Mouse (Mus musculus) hindbrain, embryonic 12.5 days (tissue): ENCODE measurements around the gene Nrxn2. TPM values are rescaled to one million over a fixed set of nuclear protein-coding genes. Genes with fewer than 3 reads are reported as not detected.
A peak's percentile ranks its signal among the peaks of the same experiment; 100 is the strongest.

Experiments used
- ATAC-seq: fragments of 200-750 bp; cut with Nextera tagmentation; 2 replicates; pipeline ENCODE4 v1.8.0; 2017; ENCODE audit warnings: moderate TSS enrichment; ENCODE audit not compliant: low FRiP score
- H3K27ac ChIP-seq: fragments of 300-500 bp; sonication (generic); 2 replicates; pipeline ENCODE4 v1.5.1; 2016; ENCODE audit warnings: mild to moderate bottlenecking
- H3K27me3 ChIP-seq: fragments of 300-500 bp; sonication (generic); 2 replicates; pipeline ENCODE4 v1.6.1; 2016; ENCODE audit warnings: mild to moderate bottlenecking
- H3K36me3 ChIP-seq: fragments of 300-500 bp; sonication (generic); 2 replicates; pipeline ENCODE4 v1.6.1; 2016; ENCODE audit warnings: mild to moderate bottlenecking
- H3K4me1 ChIP-seq: fragments of 300-500 bp; sonication (generic); 2 replicates; pipeline ENCODE4 v1.6.1; 2016
- H3K4me2 ChIP-seq: fragments of 300-500 bp; sonication (generic); replicated peaks from 2 replicates; pipeline ENCODE4 v1.6.1; 2016; ENCODE audit warnings: mild to moderate bottlenecking
- H3K4me3 ChIP-seq: fragments of 300-500 bp; sonication (generic); 2 replicates; pipeline ENCODE4 v1.5.1; 2016; ENCODE audit warnings: mild to moderate bottlenecking
- H3K9ac ChIP-seq: fragments of 300-500 bp; sonication (generic); 2 replicates; pipeline ENCODE4 v1.6.1; 2016; ENCODE audit warnings: mild to moderate bottlenecking, moderate library complexity
- H3K9me3 ChIP-seq: fragments of 300-500 bp; sonication (generic); replicated peaks from 2 replicates; pipeline ENCODE4 v1.6.1; 2016; ENCODE audit warnings: mild to moderate bottlenecking
- WGBS: fragments of 180-500 bp; shearing (Covaris S2); methylation state at CpG from one replicate; pipeline ENCODE4 v1.1.7; 2016; 5-methylcytosine and 5-hydroxymethylcytosine counted together
- polyA plus RNA-seq: library from polyadenylated mRNA; unstranded; fragments of >200 nt; fragmentation: Nextera tagmentation; extraction: Ambion mirVana; gene quantifications from 2 replicates; pipeline ENCODE4 v1.2.1, GENCODE M21; 2016

Gene Nrxn2
- polyA plus RNA-seq, 1 experiment from 2014 or later, result 21.3 TPM

DNA sequence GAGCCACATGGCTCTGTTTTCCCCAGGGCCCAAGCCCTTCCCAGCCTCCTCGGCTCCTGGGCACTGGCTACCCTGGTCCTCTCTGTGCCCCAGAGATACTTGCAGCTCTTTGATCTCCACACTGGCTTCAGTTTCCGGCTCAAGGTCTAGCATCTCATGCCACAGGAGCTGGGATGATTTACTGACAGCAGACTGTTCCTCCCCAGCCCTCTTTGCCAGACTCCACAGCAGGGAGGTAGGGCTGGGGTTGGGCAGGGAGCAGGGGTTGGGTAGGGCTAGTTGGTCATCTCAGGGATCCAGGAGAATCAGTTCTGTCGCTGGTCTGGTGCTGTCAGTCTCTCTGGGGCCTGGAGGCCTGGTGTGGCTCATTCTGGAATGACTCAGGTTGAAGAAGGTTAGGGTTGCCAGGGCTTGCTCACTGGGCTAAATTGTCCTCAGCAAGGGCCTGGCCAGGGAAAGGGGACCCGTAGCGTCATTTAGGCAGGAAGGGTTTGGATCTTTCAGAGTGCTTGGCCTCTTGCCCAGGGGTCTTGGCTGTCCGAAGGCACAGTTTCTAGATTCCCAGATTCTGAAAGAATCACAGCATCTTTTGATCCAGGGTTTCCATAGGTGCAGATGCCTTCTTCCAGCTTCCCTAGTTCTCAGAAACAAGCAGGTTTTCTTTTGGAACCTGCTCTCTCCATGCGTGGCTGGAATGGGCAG lies 28.4 kb downstream of the Nrxn2 start:
- Histone ChIP-seq H3K4me3 (no peak overlapping the region), H3K9ac (peak overlapping the region; percentile 39; the same call in 1 of the 2 replicates), H3K9me3 (no peaks in the 10 kb centered on the region), H3K27ac (peak overlapping the region; percentile 87), H3K4me2 (peak overlapping the region; percentile 44; the same call in 1 of the 2 replicates), H3K36me3 (no peaks in the 10 kb centered on the region), H3K4me1 (peaks cover 69% of the 10 kb centered on the region), H3K27me3 (no peaks in the 10 kb centered on the region)
- ATAC-seq, result no peak
- WGBS, result 56% methylated on average over 7 of the region's 7 CpGs

DNA sequence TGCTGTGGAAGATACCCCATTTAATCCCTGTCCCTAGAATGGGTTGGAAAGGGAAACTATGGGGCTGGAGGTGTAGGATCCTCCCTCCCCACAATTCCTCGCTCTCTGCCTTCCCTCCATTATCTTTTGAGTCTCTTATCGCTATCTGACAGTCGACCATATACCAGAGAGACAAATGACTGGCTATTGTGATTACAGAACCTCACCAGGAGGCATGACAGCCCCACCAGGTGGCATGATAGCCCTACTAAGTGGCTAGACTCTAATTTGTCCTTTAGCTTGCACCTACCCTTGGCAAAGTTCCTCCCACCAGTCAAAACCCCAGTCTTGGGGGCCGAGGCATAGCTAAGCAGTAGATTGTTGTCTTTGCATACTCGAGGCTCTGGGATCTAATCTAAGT lies 30.2 kb downstream of the Nrxn2 start:
- 39% methylated on average over 5 of the region's 5 CpGs for WGBS
- no peaks in the 10 kb centered on the region for H3K36me3 ChIP-seq
- H3K4me1 ChIP-seq, result peaks cover 78% of the 10 kb centered on the region
- no peak for ATAC-seq
- no peaks in the 10 kb centered on the region for H3K27me3 ChIP-seq
- H3K4me2 ChIP-seq, result no peak overlapping the region
- no peak overlapping the region for H3K9ac ChIP-seq
- H3K27ac ChIP-seq, result no peak overlapping the region
- H3K4me3 ChIP-seq, result no peak overlapping the region
- H3K9me3 ChIP-seq, result no peaks in the 10 kb centered on the region

DNA sequence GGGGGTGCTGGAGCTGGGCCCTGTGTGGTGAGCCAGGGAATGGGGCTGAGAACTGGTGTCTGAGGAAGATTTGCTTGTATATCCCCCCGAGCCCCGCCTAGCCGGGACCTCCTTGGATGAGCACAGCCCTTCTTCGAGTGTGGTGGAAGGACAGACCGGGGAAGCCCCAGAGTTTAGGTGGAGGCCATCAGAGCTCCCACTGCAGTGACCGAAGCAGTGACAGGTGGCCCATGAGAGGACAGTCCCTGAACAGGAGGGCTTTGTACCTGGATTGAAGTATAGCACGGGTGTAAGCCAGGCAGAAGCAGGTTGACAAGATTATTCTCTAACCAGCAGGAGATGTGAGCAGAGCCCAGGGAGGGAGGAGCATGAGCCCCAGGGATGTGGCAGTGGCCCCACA lies 31.3 kb downstream of the Nrxn2 start:
- no peak for ATAC-seq
- no peaks in the 10 kb centered on the region for H3K36me3 ChIP-seq
- no peak overlapping the region for H3K27ac ChIP-seq
- H3K4me1 ChIP-seq, result peaks cover 82% of the 10 kb centered on the region
- no peaks in the 10 kb centered on the region for H3K27me3 ChIP-seq
- no peak overlapping the region for H3K9ac ChIP-seq
- WGBS, result 74% methylated on average over 7 of the region's 7 CpGs
- H3K9me3 ChIP-seq, result no peaks in the 10 kb centered on the region
- H3K4me2 ChIP-seq, result no peak overlapping the region
- H3K4me3 ChIP-seq, result no peak overlapping the region

DNA sequence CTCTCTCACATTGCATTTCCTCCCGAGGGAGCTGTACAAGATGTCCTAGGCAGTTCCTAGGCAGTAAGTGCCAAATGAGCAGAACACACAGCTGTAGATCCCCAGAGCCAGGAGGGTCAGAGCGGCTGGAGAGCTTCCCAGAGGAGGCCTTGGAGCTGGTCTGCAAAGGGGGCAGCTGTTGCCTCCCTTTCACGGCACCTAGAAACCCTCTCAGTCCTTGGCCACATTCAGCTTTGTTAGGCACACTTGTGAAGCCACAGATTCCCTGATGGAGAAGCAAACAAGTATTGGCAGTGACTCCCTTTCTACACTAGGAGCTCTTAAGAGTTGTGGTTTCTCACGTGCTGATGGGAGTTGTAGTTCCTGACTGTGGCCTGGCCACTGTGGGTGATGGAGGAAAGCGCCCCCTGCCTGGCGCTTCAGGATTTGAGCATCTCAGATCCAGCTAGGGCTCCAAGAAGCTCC lies 33.5 kb downstream of the Nrxn2 start:
- WGBS, result 27% methylated on average over 6 of the region's 6 CpGs
- Histone ChIP-seq H3K27ac (peak overlapping the region; percentile 79), H3K4me3 (no peak overlapping the region), H3K4me1 (peaks cover 59% of the 10 kb centered on the region), H3K27me3 (no peaks in the 10 kb centered on the region; the same call in 1 of the 2 replicates), H3K36me3 (peaks cover 8% of the 10 kb centered on the region; the same call in 1 of the 2 replicates), H3K9me3 (no peaks in the 10 kb centered on the region), H3K9ac (no peak overlapping the region; the same call in 1 of the 2 replicates), H3K4me2 (no peak overlapping the region)
- peak; percentile 60 for ATAC-seq

DNA sequence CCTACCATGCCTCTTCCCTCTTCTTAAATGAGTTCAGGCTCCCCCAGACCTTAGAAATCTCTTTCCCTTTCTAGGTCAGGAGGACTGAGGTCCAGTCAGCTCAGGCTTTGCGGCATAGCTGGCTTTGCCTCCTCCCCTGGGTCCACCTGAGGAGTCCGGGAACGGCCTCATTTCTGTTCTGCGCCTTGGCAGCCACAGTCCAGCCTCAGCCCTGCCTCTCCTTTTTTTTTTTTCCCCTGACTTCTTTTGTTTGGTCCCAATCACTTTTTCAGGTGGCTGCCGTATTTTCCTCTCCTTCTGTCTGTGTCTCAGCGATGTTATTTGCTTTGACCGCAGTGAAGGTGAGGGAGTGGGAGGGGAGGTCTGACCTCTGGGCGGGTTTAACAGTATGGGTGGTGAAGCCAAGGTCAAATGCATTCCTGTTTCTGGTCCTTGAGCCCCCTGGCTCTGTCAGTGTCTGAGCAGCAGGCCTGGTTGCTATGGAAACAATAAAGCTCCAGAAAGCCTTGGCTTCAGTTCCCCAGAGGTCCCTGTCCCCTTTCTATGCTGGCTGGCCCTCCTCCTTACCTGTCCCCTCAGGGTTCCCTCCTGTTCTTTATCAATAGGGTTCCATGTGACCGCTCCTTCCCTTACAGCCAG lies 34.3 kb downstream of the Nrxn2 start:
- peak; percentile 49 for ATAC-seq
- Histone ChIP-seq H3K4me2 (no peak overlapping the region), H3K9me3 (no peaks in the 10 kb centered on the region), H3K27me3 (no peaks in the 10 kb centered on the region; the same call in 1 of the 2 replicates), H3K4me3 (no peak overlapping the region), H3K27ac (peak overlapping the region; percentile 79), H3K9ac (peak overlapping the region; percentile 8; the same call in 1 of the 2 replicates), H3K4me1 (peaks cover 54% of the 10 kb centered on the region), H3K36me3 (peaks cover 8% of the 10 kb centered on the region; the same call in 1 of the 2 replicates)
- WGBS, result 41% methylated on average over 9 of the region's 9 CpGs

DNA sequence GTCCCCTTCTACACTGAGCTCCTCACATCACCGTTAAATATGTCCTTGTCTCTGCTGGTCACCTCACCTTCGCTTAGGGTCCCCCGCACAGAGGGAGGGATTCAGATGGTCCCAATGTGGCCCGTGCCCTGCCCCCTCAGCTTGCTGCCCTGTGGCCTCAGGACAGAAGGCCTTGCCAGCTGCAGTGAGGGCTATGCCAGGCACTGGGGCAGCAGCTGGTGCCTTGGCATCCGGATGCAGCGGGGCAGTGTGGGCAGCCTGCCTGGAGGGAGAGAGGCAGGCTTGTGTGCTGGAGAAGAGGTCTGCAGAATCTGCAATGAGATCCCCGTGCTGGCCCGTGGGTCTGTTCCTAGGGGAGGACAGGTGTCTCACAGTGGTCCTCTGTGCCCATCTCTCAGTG lies 34.8 kb downstream of the Nrxn2 start:
- Histone ChIP-seq H3K9me3 (no peaks in the 10 kb centered on the region), H3K36me3 (peaks cover 13% of the 10 kb centered on the region), H3K27ac (peak overlapping the region; percentile 79), H3K9ac (no peak overlapping the region), H3K4me3 (no peak overlapping the region), H3K4me2 (no peak overlapping the region), H3K4me1 (peaks cover 48% of the 10 kb centered on the region), H3K27me3 (no peaks in the 10 kb centered on the region; the same call in 1 of the 2 replicates)
- peak; percentile 10 for ATAC-seq
- 72% methylated on average over 8 of the region's 8 CpGs for WGBS

DNA sequence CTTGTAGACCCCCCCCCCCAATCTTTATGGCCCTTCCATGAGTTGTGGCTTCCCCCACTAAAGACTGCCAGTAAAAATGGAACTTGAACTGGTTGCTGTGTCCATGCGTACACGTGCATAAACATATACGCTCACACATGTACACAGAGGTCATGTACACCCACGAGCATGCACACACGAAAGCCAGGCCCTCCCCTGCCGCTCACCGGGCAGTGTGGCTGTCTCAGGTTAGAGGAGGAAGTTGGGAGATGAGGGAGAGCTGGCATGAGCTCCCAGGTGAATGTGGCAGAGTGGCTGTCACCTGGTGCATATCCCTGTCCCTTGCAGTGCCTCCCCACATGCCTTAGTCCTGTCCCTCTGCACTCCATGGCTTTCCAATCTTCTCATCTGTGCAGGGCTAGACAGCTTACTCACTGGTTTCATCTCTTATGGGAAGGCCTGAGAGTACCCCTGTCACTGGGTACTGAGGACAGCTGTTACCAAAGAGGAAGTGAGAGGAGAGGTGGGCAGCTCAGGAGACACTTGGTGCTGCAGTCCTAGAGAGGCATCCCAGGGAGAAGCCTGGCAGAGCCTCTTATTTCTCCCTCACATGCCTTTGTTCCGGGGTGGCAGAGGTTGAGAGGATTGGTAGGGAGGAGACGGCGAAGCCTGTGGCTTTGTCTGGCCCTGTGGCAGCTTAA lies 35.6 kb downstream of the Nrxn2 start:
- no peak overlapping the region for H3K4me2 ChIP-seq
- peaks cover 45% of the 10 kb centered on the region for H3K4me1 ChIP-seq
- no peaks in the 10 kb centered on the region; the same call in 1 of the 2 replicates for H3K27me3 ChIP-seq
- no peak overlapping the region for H3K4me3 ChIP-seq
- no peak overlapping the region for H3K9ac ChIP-seq
- H3K27ac ChIP-seq, result no peak overlapping the region
- ATAC-seq, result no peak
- H3K9me3 ChIP-seq, result no peaks in the 10 kb centered on the region
- H3K36me3 ChIP-seq, result peaks cover 13% of the 10 kb centered on the region
- 78% methylated on average over 10 of the region's 10 CpGs for WGBS

DNA sequence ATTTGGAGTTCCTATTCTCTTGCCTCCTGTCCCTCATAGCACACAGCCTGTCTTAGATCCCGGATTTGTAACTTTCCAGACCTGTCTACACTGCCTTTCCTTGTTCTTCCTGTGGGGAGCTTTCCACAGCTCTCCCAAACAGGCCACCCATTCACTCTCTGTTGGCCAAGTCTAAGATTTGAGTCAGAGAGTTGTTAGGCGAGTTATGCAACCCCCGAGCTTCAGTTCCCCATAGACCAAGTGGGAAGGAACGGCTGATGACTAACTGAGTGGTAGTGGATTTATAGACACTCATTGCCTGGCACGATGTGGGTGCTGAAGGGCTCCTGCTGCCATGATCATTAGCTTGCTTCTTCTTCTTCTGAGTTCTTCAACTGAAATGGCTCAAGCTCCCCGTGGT lies 41.0 kb downstream of the Nrxn2 start:
- no peak overlapping the region for H3K9ac ChIP-seq
- 87% methylated on average over 6 of the region's 6 CpGs for WGBS
- H3K9me3 ChIP-seq, result no peaks in the 10 kb centered on the region
- H3K36me3 ChIP-seq, result peaks cover 13% of the 10 kb centered on the region
- H3K4me1 ChIP-seq, result peaks cover 19% of the 10 kb centered on the region
- H3K27ac ChIP-seq, result no peak overlapping the region
- no peak overlapping the region for H3K4me2 ChIP-seq
- no peaks in the 10 kb centered on the region; the same call in 1 of the 2 replicates for H3K27me3 ChIP-seq
- H3K4me3 ChIP-seq, result no peak overlapping the region
- no peak for ATAC-seq

DNA sequence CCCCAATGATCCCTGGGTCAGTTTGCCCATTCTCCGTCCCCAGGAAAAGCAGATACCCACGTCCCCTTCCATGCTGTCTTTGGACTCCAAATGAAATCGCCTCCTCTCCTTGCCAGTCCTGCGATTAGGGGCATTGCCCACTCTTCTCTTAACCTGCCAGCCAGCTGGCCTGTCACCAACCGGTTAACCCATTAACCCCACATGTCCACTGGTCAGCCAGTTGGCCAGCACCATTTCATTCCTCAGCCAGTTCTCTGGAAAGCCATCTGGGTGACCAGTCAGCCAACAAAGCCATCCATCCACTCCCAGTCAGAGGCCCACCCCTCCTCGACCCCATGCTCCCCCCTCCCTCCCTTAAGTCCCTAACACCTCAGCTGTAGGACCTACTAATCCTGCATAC lies 44.3 kb downstream of the Nrxn2 start:
- no peak for ATAC-seq
- Histone ChIP-seq H3K4me3 (no peak overlapping the region), H3K4me1 (peaks cover 32% of the 10 kb centered on the region), H3K9me3 (peaks cover 3% of the 10 kb centered on the region; the same call in 1 of the 2 replicates), H3K4me2 (no peak overlapping the region), H3K9ac (no peak overlapping the region), H3K36me3 (peaks cover 4% of the 10 kb centered on the region), H3K27ac (no peak overlapping the region), H3K27me3 (no peaks in the 10 kb centered on the region)
- WGBS, result 52% methylated on average over 6 of the region's 6 CpGs

DNA sequence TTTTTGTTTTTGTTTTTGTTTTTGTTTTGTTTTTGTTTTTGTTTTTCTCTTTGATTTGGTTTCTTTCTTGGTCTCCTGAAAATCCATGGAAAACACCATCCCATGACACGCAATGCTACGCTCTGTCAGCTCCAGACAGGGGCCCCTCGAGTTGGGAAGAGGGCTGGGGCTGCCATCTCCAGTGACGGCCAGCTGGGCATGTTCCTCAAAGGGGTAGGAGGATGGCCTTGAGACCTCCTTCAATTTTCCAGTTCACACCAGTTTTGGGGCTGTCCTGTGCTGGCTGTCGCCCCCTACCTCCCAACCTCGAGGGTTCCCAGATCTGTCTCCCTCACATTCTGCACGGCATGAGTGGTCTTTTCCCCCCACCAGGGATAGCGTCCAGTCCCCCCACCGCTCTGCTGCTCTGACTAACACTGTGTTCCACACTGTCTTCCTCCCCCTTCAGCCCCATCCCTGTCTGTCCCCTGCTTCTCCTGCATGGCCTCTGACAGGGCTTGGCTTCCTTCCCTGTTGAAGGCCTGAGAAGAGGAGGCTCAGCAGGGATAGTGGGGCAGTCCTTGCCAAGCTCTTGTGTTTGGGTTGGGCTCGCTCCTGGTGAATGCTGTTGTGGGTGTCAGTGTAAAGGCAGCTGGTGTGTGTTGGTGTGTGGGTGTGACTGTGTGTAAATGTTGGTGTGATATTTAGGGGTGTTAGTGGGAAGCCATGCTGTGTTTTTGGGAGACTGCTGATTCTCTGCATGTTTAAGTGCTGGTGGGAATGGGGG lies 46.0 kb downstream of the Nrxn2 start:
- no peak overlapping the region for H3K4me3 ChIP-seq
- peak overlapping the region; percentile 79 for H3K27ac ChIP-seq
- ATAC-seq, result peak; percentile 45
- H3K4me2 ChIP-seq, result no peak overlapping the region
- WGBS, result 42% methylated on average over 10 of the region's 10 CpGs
- peaks cover 3% of the 10 kb centered on the region; the same call in 1 of the 2 replicates for H3K9me3 ChIP-seq
- H3K9ac ChIP-seq, result peak overlapping the region; percentile 45; the same call in 1 of the 2 replicates
- H3K27me3 ChIP-seq, result no peaks in the 10 kb centered on the region
- H3K36me3 ChIP-seq, result no peaks in the 10 kb centered on the region
- peaks cover 37% of the 10 kb centered on the region for H3K4me1 ChIP-seq

DNA sequence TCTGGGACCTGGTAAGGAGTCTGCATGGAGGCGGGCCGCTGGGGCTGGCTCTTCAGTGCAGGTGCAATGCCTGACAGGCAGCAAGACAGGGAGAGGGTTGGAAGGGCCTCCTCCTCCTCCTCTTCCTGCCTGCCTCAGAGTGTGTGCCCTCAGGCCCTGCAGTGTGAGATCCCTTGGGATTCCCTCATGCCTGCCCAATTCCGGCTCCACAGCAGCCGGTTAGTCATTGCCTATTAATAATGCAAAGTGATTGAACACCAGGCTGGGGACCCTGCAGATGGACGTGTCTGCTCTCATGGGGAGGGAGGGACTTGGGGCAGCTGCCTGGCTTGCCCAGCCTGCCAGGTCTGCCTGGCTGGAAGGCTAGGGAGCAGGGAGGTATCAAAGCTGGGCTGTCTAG lies 46.6 kb downstream of the Nrxn2 start:
- no peak overlapping the region for H3K4me3 ChIP-seq
- peaks cover 3% of the 10 kb centered on the region; the same call in 1 of the 2 replicates for H3K9me3 ChIP-seq
- no peaks in the 10 kb centered on the region for H3K36me3 ChIP-seq
- 22% methylated on average over 5 of the region's 5 CpGs for WGBS
- H3K9ac ChIP-seq, result no peak overlapping the region; the same call in 1 of the 2 replicates
- H3K27ac ChIP-seq, result peak overlapping the region; percentile 79
- peak; percentile 83 for ATAC-seq
- H3K4me2 ChIP-seq, result no peak overlapping the region
- peaks cover 39% of the 10 kb centered on the region for H3K4me1 ChIP-seq
- H3K27me3 ChIP-seq, result no peaks in the 10 kb centered on the region
